Comparison of ENCODE assay signal across 24 mouse cellular contexts in the genomic region with DNA sequence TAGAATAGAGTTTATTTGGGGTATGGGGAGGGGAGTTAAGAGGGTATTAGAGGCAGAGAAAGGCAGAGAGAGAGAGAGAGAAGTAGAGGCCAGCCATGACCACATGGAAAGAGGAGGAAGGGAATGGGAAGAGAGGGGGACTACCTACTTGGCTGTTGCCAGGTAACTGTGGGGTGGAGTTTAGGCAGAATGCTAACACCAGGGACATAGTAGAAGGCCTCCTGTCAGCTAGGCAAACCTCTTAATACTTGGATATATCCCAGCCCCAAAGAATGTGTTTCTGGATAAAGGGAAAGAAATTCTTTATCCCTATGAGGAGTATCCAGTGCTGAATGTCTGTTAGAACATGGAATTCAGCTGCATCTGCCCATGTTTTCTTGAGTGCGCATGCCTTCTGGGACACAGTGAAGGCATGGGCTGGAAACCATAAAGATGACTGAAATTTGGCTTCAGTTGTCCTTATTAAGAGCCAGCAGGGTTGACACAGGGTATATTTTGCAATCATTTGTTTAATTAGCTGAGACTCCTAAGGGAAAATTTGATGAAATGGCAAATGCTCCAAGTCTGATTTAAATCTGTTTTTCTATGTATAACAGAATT.
A peak's percentile ranks its signal among the peaks of the same experiment; 100 is the strongest.
DNase-seq lines count a peak whose midpoint lies in the region; ATAC-seq and TF ChIP-seq lines count a peak whose summit lies in the region.
"Had no signal": no experiment of that assay in that cellular context is flagged by ENCODE, and none has a peak within 500 bp of the region (broad histone marks: within the 10 kb centered on the region; RNA-seq: fewer than 3 reads in every experiment).

No protein-coding gene starts in this region.

- no peaks in the 10 kb centered on the region for H3K9me3 ChIP-seq in forebrain, embryonic 14.5 days (replicated peaks; ENCODE audit: control insufficient read depth, low read length)
- H3K9me3 ChIP-seq in forebrain, embryonic 10.5 days = no peaks in the 10 kb centered on the region
- no peaks in the 10 kb centered on the region for H3K9me3 ChIP-seq in hindbrain, embryonic 15.5 days
- no peaks in the 10 kb centered on the region for H3K9me3 ChIP-seq in hindbrain, postnatal 0 days (ENCODE audit: low read length)
- H3K9me3 ChIP-seq in lung, postnatal 0 days (ENCODE audit: low read length) = no peaks in the 10 kb centered on the region
- H3K9me3 ChIP-seq: heart, embryonic 12.5 days; hindbrain, embryonic 10.5 days; intestine, embryonic 15.5 days had no signal

- H3K9ac ChIP-seq in forebrain, embryonic 14.5 days (ENCODE audit: low read length) = no peak overlapping the region
- no peak overlapping the region for H3K9ac ChIP-seq in hindbrain, embryonic 15.5 days
- no peak overlapping the region for H3K9ac ChIP-seq in hindbrain, postnatal 0 days (replicated peaks; ENCODE audit: low read length)
- no peak overlapping the region for H3K9ac ChIP-seq in lung, postnatal 0 days (replicated peaks; ENCODE audit: low read depth)
- H3K9ac ChIP-seq: heart, embryonic 12.5 days; intestine, embryonic 15.5 days had no signal

- no peak overlapping the region for H3K27ac ChIP-seq in forebrain, embryonic 14.5 days (ENCODE audit: low read depth, low read length)
- H3K27ac ChIP-seq in forebrain, embryonic 10.5 days = no peak overlapping the region
- H3K27ac ChIP-seq in hindbrain, embryonic 15.5 days (replicated peaks) = 0 out of 2 replicates have a peak overlapping the region, but pooled peaks have one; percentile 30
- H3K27ac ChIP-seq in hindbrain, postnatal 0 days = no peak overlapping the region
- H3K27ac ChIP-seq in lung, postnatal 0 days (ENCODE audit: low read length) = no peak overlapping the region
- H3K27ac ChIP-seq: hindbrain, embryonic 10.5 days; intestine, embryonic 15.5 days; left cerebral cortex, adult 2 months had no signal

- ATAC-seq in forebrain, embryonic 14.5 days = no peak
- 0 out of 2 replicates have a peak, but pooled peaks have one; percentile 13 for ATAC-seq in hindbrain, embryonic 15.5 days (ENCODE audit: low FRiP score, low read depth)
- ATAC-seq in hindbrain, postnatal 0 days = no peak
- ATAC-seq in lung, postnatal 0 days = peak; percentile 69; the same call in 1 of the 2 replicates
- ATAC-seq: intestine, embryonic 15.5 days had no signal

- TF ChIP-seq POLR2A in brain, embryonic 14.5 days (IDR thresholded peaks at IDR 0.05; ENCODE audit: borderline replicate concordance, extremely low read depth, insufficient read depth, insufficient read length, poor library complexity, severe bottlenecking) = no peak

- 82% methylated on average over 1 of the region's 1 CpGs for WGBS in forebrain, embryonic 14.5 days
- WGBS in forebrain, embryonic 10.5 days = 98% methylated on average over 1 of the region's 1 CpGs
- 78% methylated on average over 1 of the region's 1 CpGs for WGBS in hindbrain, embryonic 15.5 days
- 76% methylated on average over 1 of the region's 1 CpGs for whole genome bisulfite sequencing in hindbrain, postnatal 0 days
- 72% methylated on average over 1 of the region's 1 CpGs for WGBS in lung, postnatal 0 days

- no peak overlapping the region for H3K4me3 ChIP-seq in forebrain, embryonic 14.5 days (ENCODE audit: low read depth, low read length)
- no peak overlapping the region for H3K4me3 ChIP-seq in forebrain, embryonic 10.5 days
- no peak overlapping the region for H3K4me3 ChIP-seq in hindbrain, embryonic 15.5 days
- H3K4me3 ChIP-seq in hindbrain, postnatal 0 days (ENCODE audit: low read length) = no peak overlapping the region
- no peak overlapping the region for H3K4me3 ChIP-seq in lung, postnatal 0 days (ENCODE audit: low read depth, low read length)
- H3K4me3 ChIP-seq: heart, embryonic 12.5 days; hindbrain, embryonic 10.5 days; intestine, embryonic 15.5 days; left cerebral cortex, adult 2 months had no signal

- TF ChIP-seq CTCF in hindbrain, postnatal 0 days (IDR thresholded peaks at IDR 0.05; ENCODE audit: low read depth) = no peak
- TF ChIP-seq CTCF in lung, postnatal 0 days (IDR thresholded peaks at IDR 0.05) = no peak
- TF ChIP-seq CTCF in brain, embryonic 14.5 days (IDR thresholded peaks at IDR 0.05; ENCODE audit: borderline replicate concordance, extremely low read depth, insufficient read depth, insufficient read length) = no peak

- H3K36me3 ChIP-seq in forebrain, embryonic 14.5 days (ENCODE audit: control insufficient read depth, insufficient read depth, low read length) = no peaks in the 10 kb centered on the region
- no peaks in the 10 kb centered on the region for H3K36me3 ChIP-seq in forebrain, embryonic 10.5 days (replicated peaks)
- no peaks in the 10 kb centered on the region for H3K36me3 ChIP-seq in hindbrain, embryonic 15.5 days
- H3K36me3 ChIP-seq in hindbrain, postnatal 0 days (ENCODE audit: insufficient read depth, low read length) = no peaks in the 10 kb centered on the region
- no peaks in the 10 kb centered on the region for H3K36me3 ChIP-seq in lung, postnatal 0 days (ENCODE audit: insufficient read depth, low read length)
- H3K36me3 ChIP-seq: heart, embryonic 12.5 days; hindbrain, embryonic 10.5 days; intestine, embryonic 15.5 days had no signal

- H3K4me1 ChIP-seq in forebrain, embryonic 14.5 days (ENCODE audit: control insufficient read depth, insufficient read depth, low read length) = no peaks in the 10 kb centered on the region
- peaks cover 14% of the 10 kb centered on the region for H3K4me1 ChIP-seq in forebrain, embryonic 10.5 days
- peaks cover 5% of the 10 kb centered on the region; the same call in 1 of the 2 replicates for H3K4me1 ChIP-seq in hindbrain, embryonic 15.5 days (replicated peaks)
- no peaks in the 10 kb centered on the region for H3K4me1 ChIP-seq in hindbrain, postnatal 0 days (ENCODE audit: insufficient read depth, low read length)
- H3K4me1 ChIP-seq in lung, postnatal 0 days (ENCODE audit: insufficient read depth, low read depth, low read length) = no peaks in the 10 kb centered on the region
- H3K4me1 ChIP-seq: intestine, embryonic 15.5 days had no signal

- H3K27me3 ChIP-seq in forebrain, embryonic 14.5 days (replicated peaks; ENCODE audit: control insufficient read depth, insufficient read depth, low read length) = no peaks in the 10 kb centered on the region
- H3K27me3 ChIP-seq in forebrain, embryonic 10.5 days (ENCODE audit: poor library complexity, severe bottlenecking) = no peaks in the 10 kb centered on the region
- no peaks in the 10 kb centered on the region for H3K27me3 ChIP-seq in hindbrain, embryonic 15.5 days
- H3K27me3 ChIP-seq in hindbrain, postnatal 0 days (ENCODE audit: insufficient read depth, low read length) = no peaks in the 10 kb centered on the region
- no peaks in the 10 kb centered on the region for H3K27me3 ChIP-seq in lung, postnatal 0 days (replicated peaks; ENCODE audit: insufficient read depth, low read length)
- H3K27me3 ChIP-seq: heart, embryonic 12.5 days; intestine, embryonic 15.5 days had no signal

- DNase-seq in forebrain, embryonic 14.5 days (ENCODE audit: low spot score) = peak; percentile 49
- no peak for DNase-seq in forebrain, embryonic 10.5 days (ENCODE audit: extremely low spot score, low spot score)
- DNase-seq in hindbrain, postnatal 0 days (ENCODE audit: low spot score) = no peak
- DNase-seq in lung, postnatal 0 days (ENCODE audit: low spot score) = peak; percentile 66
- no peak for DNase-seq in lung, adult 18-20 months
- peak; percentile 60 for DNase-seq in brain, embryonic 14.5 days (ENCODE audit: low read depth)
- DNase-seq: adrenal gland, postnatal 14 days; cerebellum, adult 8-10 months; cerebellum, postnatal 36 days; embryo, embryonic 11 days; gastrocnemius, postnatal 25 days; heart, adult 18-20 months; heart, postnatal 10 days; kidney, adult 8-10 months; kidney, postnatal 10 days; left cerebral cortex, postnatal 4 days; thymus, adult 18-20 months; thymus, postnatal 36 days had no signal

- 0 out of 2 replicates have a peak, but pooled peaks have one; percentile 31 for TF ChIP-seq EP300 in lung, postnatal 0 days (IDR thresholded peaks at IDR 0.05)

- H3K4me2 ChIP-seq in forebrain, embryonic 14.5 days (ENCODE audit: low read length) = no peak overlapping the region
- no peak overlapping the region for H3K4me2 ChIP-seq in hindbrain, embryonic 15.5 days
- H3K4me2 ChIP-seq in hindbrain, postnatal 0 days (ENCODE audit: low read depth, low read length) = no peak overlapping the region
- H3K4me2 ChIP-seq in lung, postnatal 0 days (replicated peaks; ENCODE audit: low read depth, low read length) = no peak overlapping the region
- H3K4me2 ChIP-seq: heart, embryonic 12.5 days; intestine, embryonic 15.5 days; liver, embryonic 11.5 days had no signal

Comparison
In these comparisons a context has a peak if more than half of its experiments do, and no peak if none do; other contexts are left out.
1. ATAC-seq: peak in hindbrain, embryonic 15.5 days (single experiment) and lung, postnatal 0 days (single experiment); none in forebrain, embryonic 14.5 days (single experiment) and hindbrain, postnatal 0 days (single experiment).
2. DNase-seq: peak in forebrain, embryonic 14.5 days (single experiment), lung, postnatal 0 days (single experiment) and brain, embryonic 14.5 days (single experiment); none in forebrain, embryonic 10.5 days (single experiment), hindbrain, postnatal 0 days (single experiment) and lung, adult 18-20 months (0 of 2).